Mouse (Mus musculus) heart, adult 2 months (tissue): ENCODE results near the gene Itgb6. TPM values are rescaled to one million over a fixed set of nuclear protein-coding genes. Genes with fewer than 3 reads are reported as not detected.
A peak's percentile ranks its signal among the peaks of the same experiment; 100 is the strongest.

Source experiments
- DNase-seq, 2 experiments: peaks; one replicate each; pipeline ENCODE4 v3.0.0; 2021
- H3K27ac ChIP-seq: fragments of 200-600 bp; 2 replicates; pipeline ENCODE4 v1.8.1; 2022
- H3K27me3 ChIP-seq: fragments of 200-500 bp; 2 replicates; pipeline ENCODE4 v1.6.1; 2012; ENCODE audit warnings: mild to moderate bottlenecking, low read length, inconsistent platforms, mixed read lengths; ENCODE audit not compliant: control insufficient read depth, insufficient read depth
- H3K36me3 ChIP-seq: fragments of 200-500 bp; 2 replicates; pipeline ENCODE4 v1.6.1; 2012; ENCODE audit warnings: low read length, inconsistent platforms; ENCODE audit not compliant: control insufficient read depth, insufficient read depth
- H3K4me1 ChIP-seq: fragments of 200-500 bp; 2 replicates; pipeline ENCODE4 v1.6.1; 2011; ENCODE audit warnings: low read length; ENCODE audit not compliant: control insufficient read depth, insufficient read depth
- H3K4me3 ChIP-seq: fragments of 200-600 bp; 2 replicates; pipeline ENCODE4 v1.8.1; 2022
- H3K79me2 ChIP-seq: fragments of 200-500 bp; replicated peaks from 2 replicates; pipeline ENCODE4 v1.6.1; 2012; ENCODE audit warnings: mild to moderate bottlenecking, inconsistent platforms, low read length, moderate library complexity, mixed read lengths; ENCODE audit not compliant: control insufficient read depth, insufficient read depth
- H3K9ac ChIP-seq: fragments of 200-500 bp; 2 replicates; pipeline ENCODE4 v1.6.1; 2012; ENCODE audit warnings: low read depth, mild to moderate bottlenecking, control low read depth, inconsistent platforms, low read length, mixed read lengths
- CTCF ChIP-seq: fragments of 200-600 bp; IDR thresholded peaks from 2 replicates; pipeline ENCODE4 v1.8.1; 2022; ENCODE audit warnings: antibody characterized with exemption, mild to moderate bottlenecking, moderate library complexity
- EP300 ChIP-seq: fragments of 200-500 bp; IDR thresholded peaks from 2 replicates; pipeline ENCODE4 v1.6.1; 2011; ENCODE audit warnings: low read depth, low read length, control low read depth; ENCODE audit not compliant: insufficient read depth
- POLR2A ChIP-seq: fragments of 200-500 bp; IDR thresholded peaks from 2 replicates; pipeline ENCODE4 v1.6.1; 2011; ENCODE audit warnings: mild to moderate bottlenecking, low read depth, low read length, control low read depth; ENCODE audit not compliant: insufficient read depth
- WGBS: fragments of 180-500 bp; shearing (Covaris S2); methylation state at CpG from one replicate; pipeline ENCODE4 v1.1.7; 2018; 5-methylcytosine and 5-hydroxymethylcytosine counted together
- intact Hi-C: fragments of 180-260 bp; cut with DNase I; formaldehyde crosslinking; loops from one replicate; pipeline ENCODE4 v1.15.1; 2025
- polyA plus RNA-seq: library from polyadenylated mRNA; depleted of rRNA; stranded (reverse); fragments of >200 nt; gene quantifications from 2 replicates; pipeline ENCODE4 v1.2.3, GENCODE M21; 2012
- total RNA-seq, 2 experiments: library from RNA; stranded (reverse); gene quantifications; 2 replicates each; pipeline ENCODE4 v1.2.3; 2021

The Itgb6 gene
- total and polyA plus RNA-seq, 3 experiments = 10.5 to 32.4 (median 21.0) TPM

GRCm38 (mm10) chr2:60695706-60696105 is 26.7 kb downstream of the Itgb6 start:
- peaks cover 3% of the 10 kb centered on the region; the same call in 1 of the 2 replicates for H3K36me3 ChIP-seq
- no peaks in the 10 kb centered on the region for H3K27me3 ChIP-seq
- TF ChIP-seq POLR2A = no peak
- no peak for TF ChIP-seq CTCF
- no peak for TF ChIP-seq EP300
- no peak overlapping the region for H3K27ac ChIP-seq
- H3K79me2 ChIP-seq = no peaks in the 10 kb centered on the region
- no peak overlapping the region for H3K9ac ChIP-seq
- DNase-seq = no peak
- intact Hi-C loops = no loop called here
- peaks cover 15% of the 10 kb centered on the region for H3K4me1 ChIP-seq
- H3K4me3 ChIP-seq = no peak overlapping the region
- 87% methylated on average over 8 of the region's 8 CpGs for WGBS

DNA sequence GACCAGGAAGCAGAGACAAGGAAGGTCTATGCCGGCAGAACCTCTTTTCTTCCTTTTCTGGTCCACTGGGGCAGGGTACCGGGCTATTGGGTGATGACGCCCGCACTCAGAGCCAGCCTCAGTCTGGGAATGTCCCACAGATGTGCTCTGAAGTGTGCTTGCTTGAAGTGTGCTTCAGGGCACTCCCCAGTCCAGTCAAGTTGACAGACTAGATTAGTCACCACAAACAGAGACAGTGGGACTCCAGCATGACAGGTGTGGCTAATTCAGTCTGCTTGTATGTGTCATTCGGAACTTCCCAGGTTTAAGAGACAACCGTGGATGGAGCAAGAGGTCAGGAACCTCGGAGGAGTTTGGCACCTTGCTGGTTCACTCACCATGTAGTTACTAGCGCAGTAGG is 27.9 kb downstream of the Itgb6 start:
- WGBS = 85% methylated on average over 8 of the region's 8 CpGs
- intact Hi-C loops = no loop called here
- DNase-seq = no peak
- Histone ChIP-seq H3K27me3 (no peaks in the 10 kb centered on the region), H3K4me3 (no peak overlapping the region), H3K9ac (no peak overlapping the region), H3K36me3 (no peaks in the 10 kb centered on the region), H3K4me1 (peaks cover 14% of the 10 kb centered on the region), H3K79me2 (no peaks in the 10 kb centered on the region), H3K27ac (no peak overlapping the region)
- TF ChIP-seq POLR2A (no peak), EP300 (no peak), CTCF (no peak)

- DNase-seq = no peak
- TF ChIP-seq POLR2A (no peak), CTCF (no peak), EP300 (no peak)
- intact Hi-C loops = no loop called here
- H3K79me2 ChIP-seq = no peaks in the 10 kb centered on the region
- no peaks in the 10 kb centered on the region for H3K27me3 ChIP-seq
- H3K36me3 ChIP-seq = no peaks in the 10 kb centered on the region
- no peak overlapping the region for H3K4me3 ChIP-seq
- peaks cover 3% of the 10 kb centered on the region for H3K4me1 ChIP-seq
- H3K27ac ChIP-seq = no peak overlapping the region; the same call in 1 of the 2 replicates
- WGBS = 68% methylated on average over 5 of the region's 5 CpGs
- no peak overlapping the region for H3K9ac ChIP-seq
Measured at GRCm38 (mm10) chr2:60692239-60692638, 30.2 kb downstream of the Itgb6 start.

- 55% methylated on average over 1 of the region's 1 CpGs for WGBS
- no peak overlapping the region for H3K4me3 ChIP-seq
- H3K36me3 ChIP-seq = no peaks in the 10 kb centered on the region
- H3K79me2 ChIP-seq = no peaks in the 10 kb centered on the region
- no peak overlapping the region for H3K9ac ChIP-seq
- TF ChIP-seq POLR2A (no peak), CTCF (no peak), EP300 (no peak)
- no peak for DNase-seq
- peak overlapping the region; percentile 55 for H3K27ac ChIP-seq
- no peaks in the 10 kb centered on the region for H3K27me3 ChIP-seq
- peaks cover 3% of the 10 kb centered on the region for H3K4me1 ChIP-seq
- intact Hi-C loops = no loop called here
Measured at GRCm38 (mm10) chr2:60690212-60690611, 32.2 kb downstream of the Itgb6 start.

DNA sequence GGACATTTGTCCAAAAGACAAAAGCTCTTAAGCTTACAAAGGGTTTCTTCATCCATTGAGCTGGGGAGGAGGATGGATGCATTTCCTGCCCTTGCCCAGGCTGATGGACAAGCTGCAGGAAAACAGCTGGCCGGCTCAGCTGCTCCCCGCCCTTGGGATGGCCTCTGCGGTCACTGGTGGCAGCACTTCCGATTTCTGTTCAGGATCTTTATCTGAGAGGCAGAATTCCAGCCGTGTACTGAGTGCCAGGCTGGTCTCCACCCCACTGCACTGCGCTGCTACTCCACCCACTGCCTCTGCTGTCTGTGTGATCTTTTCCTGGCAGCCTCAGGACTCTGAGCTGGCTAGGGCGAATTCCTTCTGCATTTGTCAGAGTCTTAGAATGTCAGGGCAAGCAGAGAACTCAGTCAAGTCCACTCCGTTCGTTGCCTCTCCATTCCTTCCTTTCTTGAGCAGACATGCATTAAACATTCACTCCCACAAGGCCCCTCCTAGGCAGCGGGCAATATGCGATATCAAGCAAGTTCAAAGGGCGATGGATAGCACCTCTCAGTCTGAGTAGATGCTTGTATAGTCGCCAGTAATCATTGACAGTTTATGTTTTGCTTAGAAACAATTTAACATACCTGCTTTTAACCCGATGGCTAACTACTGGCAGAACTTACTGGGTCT is 33.4 kb downstream of the Itgb6 start:
- DNase-seq = peak; percentile 72 to 85
- Histone ChIP-seq H3K4me1 (peaks cover 3% of the 10 kb centered on the region), H3K36me3 (no peaks in the 10 kb centered on the region), H3K9ac (no peak overlapping the region), H3K79me2 (no peaks in the 10 kb centered on the region), H3K4me3 (no peak overlapping the region), H3K27ac (peak overlapping the region; percentile 72), H3K27me3 (no peaks in the 10 kb centered on the region)
- TF ChIP-seq CTCF = no peak
- peak; percentile 74; the same call in 1 of the 2 replicates for TF ChIP-seq EP300
- intact Hi-C loops = no loop called here
- 21% methylated on average over 14 of the region's 14 CpGs for WGBS

GRCm38 (mm10) chr2:60688150-60688549 is 34.3 kb downstream of the Itgb6 start:
- WGBS = 88% methylated on average over 1 of the region's 1 CpGs
- no peak overlapping the region for H3K4me3 ChIP-seq
- intact Hi-C loops = no loop called here
- no peak overlapping the region for H3K9ac ChIP-seq
- DNase-seq = no peak
- H3K27me3 ChIP-seq = no peaks in the 10 kb centered on the region
- no peaks in the 10 kb centered on the region for H3K79me2 ChIP-seq
- TF ChIP-seq CTCF = no peak
- no peak for TF ChIP-seq POLR2A
- TF ChIP-seq EP300 = no peak
- peaks cover 3% of the 10 kb centered on the region for H3K4me1 ChIP-seq
- H3K27ac ChIP-seq = no peak overlapping the region
- no peaks in the 10 kb centered on the region for H3K36me3 ChIP-seq
